Mouse (Mus musculus) left cerebral cortex, postnatal 14 days (tissue): ENCODE data around the gene Ggnbp2. TPM values are rescaled to one million over a fixed set of nuclear protein-coding genes. Genes with fewer than 3 reads are reported as not detected.
"Not testable (repeated sequence)": the region's sequence is repeated elsewhere in the genome, so short reads cannot be mapped to it uniquely, and the experiment has no call there.

Source experiments
- DNase-seq, 2 experiments: peaks; one replicate each; pipeline ENCODE4 v3.0.0; 2021 to 2022; ENCODE audit warnings: low spot score in 2 of 2, mixed read lengths in 1 of 2
- intact Hi-C: fragments of 180-260 bp; cut with DNase I; formaldehyde crosslinking; loops from one replicate; pipeline ENCODE4 v1.15.1; 2025
- total RNA-seq, 2 experiments: library from RNA; stranded (reverse); gene quantifications; 2 replicates each; pipeline ENCODE4 v1.2.3; 2021

Gene Ggnbp2
- total RNA-seq, 2 experiments from 2014 or later, result 78.1 to 81.8 TPM

DNA sequence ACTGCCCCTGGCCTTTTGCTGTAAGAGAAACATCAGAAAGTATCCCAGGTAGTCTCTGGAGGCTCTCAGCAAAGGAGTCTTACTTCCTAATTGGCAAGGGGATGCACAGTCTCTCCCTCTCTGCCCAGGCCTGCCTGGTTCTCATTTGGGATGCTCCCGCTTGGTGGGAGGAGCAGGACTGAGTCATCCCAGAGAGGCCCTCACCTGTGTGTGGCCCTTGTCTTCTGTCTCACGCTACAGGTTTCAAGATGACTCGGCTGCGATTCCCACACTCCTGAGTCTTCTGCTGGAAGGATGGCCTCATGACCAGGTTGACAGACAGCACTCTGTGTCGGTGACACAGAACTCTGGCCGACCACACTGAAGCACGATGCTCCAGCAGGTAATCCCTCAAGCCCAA, 11.7 kb upstream of the Ggnbp2 start:
- intact Hi-C loops, result no loop called here
- DNase-seq, result no peak

GRCm38 (mm10) chr11:84880971-84881370, 10.4 kb upstream of the Ggnbp2 start:
- intact Hi-C loops, result no loop called here
- DNase-seq, result no peak

GRCm38 (mm10) chr11:84880465-84880961, 9.9 kb upstream of the Ggnbp2 start:
- intact Hi-C loops, result no loop called here
- DNase-seq, result no peak

DNA sequence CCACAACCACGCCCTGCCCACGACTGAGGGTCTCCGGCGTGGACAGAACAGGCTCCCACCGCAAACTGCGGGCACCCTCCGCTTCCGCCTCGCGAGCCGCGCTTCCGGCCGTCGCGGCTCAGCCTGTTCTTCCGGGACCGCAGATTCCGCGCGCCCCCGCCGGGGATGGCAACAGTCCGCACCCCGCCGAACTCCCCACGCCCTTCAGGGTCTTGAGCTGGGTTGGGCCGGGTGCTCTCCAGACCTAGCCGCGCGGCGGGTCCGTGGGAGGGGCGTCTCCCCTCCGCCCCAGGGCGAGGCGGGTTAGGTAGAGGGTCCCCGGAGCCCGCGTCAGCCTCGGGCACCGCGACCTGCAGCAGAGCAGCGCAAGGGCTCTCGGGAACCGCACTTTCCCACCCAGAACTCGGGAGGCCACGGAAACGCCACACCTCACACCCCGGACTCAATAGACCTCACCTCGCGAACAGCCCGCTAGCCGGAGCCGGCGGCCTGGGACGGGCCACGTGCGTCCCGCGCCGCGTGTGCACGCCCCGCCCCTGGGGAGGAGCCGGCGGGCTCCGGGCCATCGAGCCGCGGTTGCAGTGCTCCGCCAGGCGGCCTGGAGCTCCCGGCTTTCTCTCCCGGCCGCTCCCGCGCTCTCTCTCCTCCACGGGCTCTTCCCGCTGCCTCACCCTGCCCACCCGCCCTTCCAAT, 9.3 kb upstream of the Ggnbp2 start, which contains the start of the genes Myo19 and Pigw:
Gene Myo19, plus strand, starts transcription at position 377 of the 693 bp plus-strand sequence.
Gene Pigw, minus strand, starts transcription at position 514 of the 693 bp plus-strand sequence.
- intact Hi-C loops, result no loop called here
- peak; percentile 66 to 81 for DNase-seq

DNA sequence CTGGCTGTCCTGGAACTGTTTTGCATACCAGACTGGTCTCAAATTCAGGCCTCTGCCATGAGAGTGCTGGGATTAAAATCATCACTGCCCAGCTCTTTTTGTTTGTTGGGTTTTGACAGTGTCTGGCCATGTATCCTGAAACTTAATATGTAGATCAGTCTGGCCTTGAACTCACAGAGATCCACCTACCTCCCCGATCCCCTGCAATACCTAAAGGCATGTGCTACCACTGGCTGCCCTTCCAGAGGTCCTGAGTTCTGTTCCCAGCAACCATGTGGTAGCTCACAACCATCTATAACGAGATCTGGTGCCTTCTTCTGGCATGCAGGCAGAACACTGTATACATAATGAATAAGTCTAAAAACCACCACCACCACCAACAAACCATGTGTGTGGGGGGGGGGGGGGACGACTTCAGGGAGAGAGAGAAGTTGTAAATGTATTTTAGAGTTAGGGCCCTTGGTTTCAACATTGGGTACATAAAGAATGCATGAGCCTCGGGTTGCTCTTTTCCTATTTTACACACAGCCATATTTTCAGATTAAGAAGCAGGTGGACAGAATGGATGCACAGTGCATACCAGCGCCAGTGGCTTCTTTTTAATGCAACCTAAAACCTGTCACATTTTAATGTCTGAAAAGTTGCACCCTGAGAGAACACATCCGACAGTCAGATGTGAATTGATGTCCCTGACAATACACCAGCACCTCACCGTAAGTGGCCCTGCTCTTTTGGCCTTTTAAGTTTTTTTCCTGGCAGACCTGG, 8.6 kb upstream of the Ggnbp2 start:
- no peak for DNase-seq
- intact Hi-C loops, result no loop called here

GRCm38 (mm10) chr11:84876020-84876419, 5.4 kb upstream of the Ggnbp2 start:
- intact Hi-C loops, DNase-seq: not testable (repeated sequence)

- no peak for DNase-seq
- intact Hi-C loops, result loop anchor here (5.0 kb wide), 1 partner anchor 264 kb away; no protein-coding TSS in a partner anchor
Observed at GRCm38 (mm10) chr11:84873042-84873833, 2.6 kb upstream of the Ggnbp2 start.

DNA sequence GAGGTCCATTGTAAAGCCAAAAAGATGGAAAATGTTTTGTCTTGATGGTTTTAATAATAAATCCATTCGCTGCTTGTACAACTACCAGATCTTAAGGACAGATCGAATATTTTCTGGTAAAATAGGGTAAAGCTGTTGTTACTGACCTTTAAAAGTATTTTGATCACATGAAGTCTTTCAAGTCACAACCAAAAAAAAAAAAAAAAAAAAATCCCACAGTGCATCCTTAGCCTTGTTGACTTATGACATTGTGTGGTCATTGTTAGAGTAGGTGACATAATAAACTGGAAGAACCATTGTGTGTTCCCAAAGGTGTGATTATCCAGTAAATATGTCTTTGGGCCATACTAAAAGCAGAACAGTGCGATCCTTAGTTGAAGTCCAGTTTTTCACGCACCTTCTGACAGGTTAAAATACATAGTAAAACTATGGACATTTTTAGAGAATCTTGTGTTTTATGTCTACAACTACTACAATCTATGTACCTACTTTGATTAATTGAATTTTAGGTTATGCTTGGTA, 992 bp upstream of the Ggnbp2 start:
- no peak for DNase-seq
- intact Hi-C loops, result loop anchor here (5.0 kb wide), 1 partner anchor 266 kb away; no protein-coding TSS in a partner anchor

- intact Hi-C loops, result loop anchor here (5.0 kb wide), 1 partner anchor 266 kb away; no protein-coding TSS in a partner anchor
- no peak for DNase-seq
Observed at GRCm38 (mm10) chr11:84871046-84871445, 429 bp upstream of the Ggnbp2 start.

DNA sequence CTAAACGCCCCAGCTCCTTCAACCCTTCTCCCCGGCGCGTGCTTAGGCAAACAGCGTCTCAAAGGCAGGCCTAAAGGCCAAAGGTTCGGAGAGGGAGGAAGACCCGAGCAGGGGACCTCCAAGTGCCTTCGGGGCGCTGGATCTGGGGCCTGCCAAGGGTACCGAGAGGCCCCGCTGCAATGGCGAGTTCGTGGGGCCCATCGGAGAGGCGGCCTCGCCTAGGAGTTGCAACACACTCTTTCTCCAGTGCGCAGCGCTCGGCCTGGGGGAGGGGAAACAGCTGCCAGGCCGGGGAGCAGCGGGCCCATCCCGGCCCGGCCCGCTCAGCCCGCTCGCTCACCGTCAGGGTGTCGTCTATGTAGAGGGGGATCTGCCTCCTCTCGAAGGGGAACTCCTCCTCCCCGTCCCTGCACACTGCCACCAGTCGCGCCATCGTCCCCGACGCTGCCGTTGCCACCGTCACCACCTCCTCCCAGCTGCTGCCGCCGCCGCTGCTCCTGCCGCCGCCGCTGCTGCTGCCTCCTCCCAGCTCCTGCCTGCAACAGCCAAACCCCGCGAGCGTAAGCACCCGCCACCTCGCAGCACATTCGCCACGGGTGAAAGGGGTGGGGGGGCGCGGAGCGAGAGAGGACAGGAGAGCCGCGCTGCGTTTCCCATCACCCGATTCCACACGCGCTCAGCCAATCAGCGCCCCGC, 932 bp downstream of the Ggnbp2 start:
- intact Hi-C loops, result loop anchor here (5.0 kb wide), 2 partner anchors 37 to 268 kb away; no protein-coding TSS in a partner anchor
- peak; percentile 93 to 97 for DNase-seq

GRCm38 (mm10) chr11:84868786-84869259, 1.8 kb downstream of the Ggnbp2 start:
- intact Hi-C loops, result loop anchor here (5.0 kb wide), 1 partner anchor 37 kb away; no protein-coding TSS in a partner anchor
- DNase-seq, result no peak

- intact Hi-C loops, result loop anchor here (5.0 kb wide), 1 partner anchor 35 kb away; no protein-coding TSS in a partner anchor
- DNase-seq, result no peak
Observed at GRCm38 (mm10) chr11:84867586-84867985, 3.0 kb downstream of the Ggnbp2 start.

GRCm38 (mm10) chr11:84865268-84865667, 5.3 kb downstream of the Ggnbp2 start:
- DNase-seq, result no peak
- intact Hi-C loops, result loop anchor here (5.0 kb wide), 1 partner anchor 33 kb away; no protein-coding TSS in a partner anchor

DNA sequence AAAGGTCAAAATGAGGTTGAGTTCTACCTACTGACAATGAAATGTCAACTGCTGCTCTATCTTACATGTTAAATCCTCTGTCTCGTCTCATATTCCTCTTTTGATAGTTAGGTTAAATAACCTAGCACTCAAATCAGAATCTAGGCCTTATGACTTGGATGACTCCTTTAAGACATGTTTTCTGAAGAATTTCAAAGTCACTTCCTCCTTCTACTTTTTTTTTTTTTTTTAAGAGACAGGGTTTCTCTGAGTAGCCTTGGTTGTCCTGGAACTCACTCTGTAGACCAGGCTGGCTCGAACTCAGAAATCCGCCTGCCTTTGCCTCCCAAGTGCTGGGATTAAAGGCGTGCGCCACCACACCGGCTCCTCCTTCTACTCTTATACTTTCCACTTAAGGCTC, 15.3 kb downstream of the Ggnbp2 start:
- intact Hi-C loops, result no loop called here
- DNase-seq, result no peak

GRCm38 (mm10) chr11:84847475-84848090, 23.0 kb downstream of the Ggnbp2 start:
- intact Hi-C loops, result no loop called here

DNA sequence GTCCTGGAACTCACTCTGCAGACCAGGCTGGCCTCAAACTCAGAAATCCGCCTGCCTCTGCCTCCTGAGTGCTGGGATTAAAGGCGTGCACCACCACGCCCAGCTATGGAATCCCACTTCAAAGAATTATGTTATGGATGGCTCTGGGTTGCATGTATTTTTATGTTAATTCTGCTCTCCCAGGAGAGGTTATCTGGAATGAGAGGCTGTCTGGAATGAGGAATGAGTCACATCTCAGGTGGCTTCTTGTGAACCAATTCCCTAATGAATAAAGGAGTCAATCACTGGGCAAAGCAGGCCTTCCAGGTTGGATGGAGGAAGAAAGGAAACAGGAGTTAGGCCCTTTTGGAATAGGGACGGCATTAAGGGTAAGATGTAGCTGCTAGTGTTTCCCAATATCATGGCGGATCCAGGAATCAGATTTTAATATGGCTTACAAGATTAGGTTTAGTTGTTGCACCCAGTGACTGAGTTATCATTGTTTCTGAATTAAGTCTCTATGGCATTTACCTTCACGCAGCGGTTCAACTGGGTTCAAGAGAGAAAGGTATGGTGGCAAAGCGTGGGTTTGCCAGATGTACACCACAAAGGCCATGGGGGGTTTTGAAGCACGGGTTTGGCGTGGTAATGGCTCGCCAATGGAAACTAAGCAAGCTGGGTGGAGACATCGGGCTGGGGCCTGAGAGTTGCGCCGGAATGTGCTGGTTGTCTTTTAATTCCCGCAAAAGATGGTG, 23.7 kb downstream of the Ggnbp2 start:
- DNase-seq, result no peak
- intact Hi-C loops, result no loop called here

More at GRCm38 (mm10) chr11:84847475-84848090, 23.0 kb downstream of the Ggnbp2 start:
- DNase-seq, result no peak

- DNase-seq, result no peak
- intact Hi-C loops, result no loop called here
Observed at GRCm38 (mm10) chr11:84839330-84839729, 31.3 kb downstream of the Ggnbp2 start.
